Mouse (Mus musculus) adrenal gland, postnatal 25 days (tissue): ENCODE data around the gene Snrpa1. TPM values are rescaled to one million over a fixed set of nuclear protein-coding genes. Genes with fewer than 3 reads are reported as not detected.
"Not testable (repeated sequence)": the region's sequence is repeated elsewhere in the genome, so short reads cannot be mapped to it uniquely, and the experiment has no call there.

Source experiments
- DNase-seq: peaks from one replicate; pipeline ENCODE4 v3.0.0; 2021; ENCODE audit warnings: mixed read lengths
- long read RNA-seq: library from polyadenylated mRNA; stranded (forward); transcript quantifications from one replicate; pipeline ENCODE4 v2.0.0, GENCODE M21; 2021
- total RNA-seq: library from RNA; stranded (reverse); gene quantifications from 2 replicates; pipeline ENCODE4 v1.2.3, GENCODE M21; 2021

Gene Snrpa1
- 40.3 and 41.1 TPM in 2 replicates for total RNA-seq
- long read RNA-seq, transcript Snrpa1-206 (9 exons, 1,248 nt) = major isoform, 21 of 38 reads
- long read RNA-seq, partial matches to known transcripts = 2 of 38 reads
- long read RNA-seq, other reads (novel, unspliced or antisense) = 12 of 38 reads

DNA sequence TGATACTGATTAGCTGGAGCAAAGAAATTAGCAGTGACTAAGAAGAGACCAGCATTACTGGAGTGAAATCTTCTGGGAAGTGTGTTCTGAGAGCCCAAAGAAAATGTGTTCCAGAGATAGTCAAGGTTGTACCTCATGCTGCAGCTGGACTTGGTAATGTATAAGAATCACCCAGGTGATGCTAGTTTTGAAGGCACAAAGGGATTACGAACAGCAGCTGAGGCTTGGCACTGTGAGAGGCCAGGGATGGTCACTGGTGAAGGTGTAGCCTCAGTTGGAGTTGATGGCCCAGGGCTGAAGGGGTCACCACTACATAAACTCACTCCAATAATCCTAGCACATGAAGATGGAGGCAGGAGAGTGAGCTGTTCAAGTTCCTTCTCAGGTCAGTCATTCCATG is at the start of gene Snrpa1:
Gene Snrpa1, plus strand, starts transcription at position 301 of the 400 bp plus-strand sequence.
- no peak for DNase-seq

DNA sequence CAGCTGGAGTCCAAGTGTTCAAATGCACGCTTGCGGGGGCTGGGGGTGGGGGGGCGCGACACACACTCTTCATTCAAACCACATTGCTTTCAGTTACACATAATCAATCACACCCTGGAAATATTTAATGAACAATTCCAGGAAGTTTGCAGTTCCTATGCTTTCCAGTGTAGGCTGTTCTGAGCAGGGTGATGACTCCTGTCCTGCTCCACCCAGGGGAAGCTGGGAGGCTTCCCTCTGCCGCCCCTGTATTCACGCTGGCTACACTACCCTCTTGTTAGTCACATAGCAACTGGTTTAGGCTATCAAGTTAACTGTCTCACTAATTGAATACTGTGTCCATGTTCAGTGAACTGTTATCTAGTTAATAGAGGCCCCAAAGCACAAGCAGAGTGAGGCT is 48.3 kb upstream of the Snrpa1 start:
- no peak for DNase-seq

DNA sequence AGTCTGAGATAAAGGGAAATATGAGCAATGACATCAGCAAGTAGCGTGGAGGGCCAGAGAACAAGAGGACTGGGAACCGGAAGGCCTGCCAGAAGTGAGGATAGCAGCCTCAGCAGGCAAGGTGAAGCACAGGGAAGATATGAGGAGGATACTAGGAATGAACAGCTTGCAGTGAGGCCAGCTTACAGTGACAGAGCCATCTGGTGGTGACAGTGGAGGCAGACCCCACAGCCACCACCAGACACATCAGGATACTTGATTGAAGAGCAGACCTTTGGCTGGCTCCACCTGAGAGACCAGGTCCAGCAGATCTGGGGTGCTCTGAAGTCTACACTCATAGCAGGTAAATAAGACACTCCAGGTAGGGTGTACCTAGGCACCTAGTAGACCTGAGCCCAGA is 31.1 kb upstream of the Snrpa1 start:
- no peak for DNase-seq

DNA sequence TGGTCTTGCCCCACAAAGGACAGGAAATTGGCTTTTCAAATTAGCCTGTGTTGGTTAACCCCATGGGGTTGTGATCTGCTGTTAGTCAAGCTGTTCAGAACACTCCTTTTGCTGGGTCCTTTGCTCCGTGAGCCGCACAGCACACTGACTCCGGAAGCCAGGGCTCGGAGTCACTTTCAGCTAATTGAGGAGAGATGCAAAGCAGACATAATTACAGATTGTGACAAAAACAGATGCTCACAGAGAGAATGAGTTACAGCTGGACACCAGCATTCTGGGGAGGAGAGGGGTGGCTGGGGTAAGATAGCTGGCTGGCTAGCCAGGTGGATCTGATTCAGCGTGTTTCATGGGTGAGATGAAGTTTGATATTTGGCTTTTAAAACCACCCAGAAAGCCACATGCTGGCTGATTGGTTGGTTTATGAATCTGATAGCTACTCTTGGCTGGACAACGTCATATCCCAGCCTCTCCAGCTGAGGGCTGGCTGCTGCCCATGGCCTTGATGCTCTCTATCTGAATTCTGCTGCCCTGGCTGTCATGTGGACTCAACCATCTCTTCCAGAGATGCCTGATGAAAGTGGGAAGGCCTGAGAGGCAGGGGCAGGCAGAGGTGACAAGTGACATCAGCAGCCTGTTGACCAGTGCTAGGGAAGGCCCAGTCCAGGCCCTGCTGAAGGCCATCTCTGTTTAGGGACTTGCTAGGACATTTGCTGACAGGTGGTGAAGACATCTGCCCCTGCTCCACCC is 29.9 kb upstream of the Snrpa1 start:
- no peak for DNase-seq

DNA sequence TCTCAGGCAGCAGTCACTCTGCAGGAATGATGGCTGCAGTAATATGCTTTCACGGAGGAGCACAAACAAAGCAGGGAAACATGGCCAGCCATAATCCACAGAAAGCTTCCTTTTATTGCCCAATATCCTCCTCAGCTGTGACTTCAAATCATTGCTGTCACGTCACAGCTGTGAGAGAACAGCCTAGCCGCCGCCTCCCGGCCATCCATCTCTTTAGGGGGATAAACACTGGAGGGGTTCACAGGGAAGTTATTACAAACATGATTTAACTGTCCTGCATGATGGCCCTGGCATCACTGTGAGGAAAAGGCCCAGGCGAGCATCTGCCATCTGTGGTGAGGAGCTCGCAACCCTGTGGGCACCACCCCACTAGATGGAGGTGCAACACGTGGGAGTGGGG is 22.0 kb upstream of the Snrpa1 start:
- DNase-seq = no peak

- no peak for DNase-seq
Measured at GRCm38 (mm10) chr7:66038261-66038660, 20.5 kb upstream of the Snrpa1 start.

GRCm38 (mm10) chr7:66038730-66039129 is 20.1 kb upstream of the Snrpa1 start:
- DNase-seq = no peak

DNA sequence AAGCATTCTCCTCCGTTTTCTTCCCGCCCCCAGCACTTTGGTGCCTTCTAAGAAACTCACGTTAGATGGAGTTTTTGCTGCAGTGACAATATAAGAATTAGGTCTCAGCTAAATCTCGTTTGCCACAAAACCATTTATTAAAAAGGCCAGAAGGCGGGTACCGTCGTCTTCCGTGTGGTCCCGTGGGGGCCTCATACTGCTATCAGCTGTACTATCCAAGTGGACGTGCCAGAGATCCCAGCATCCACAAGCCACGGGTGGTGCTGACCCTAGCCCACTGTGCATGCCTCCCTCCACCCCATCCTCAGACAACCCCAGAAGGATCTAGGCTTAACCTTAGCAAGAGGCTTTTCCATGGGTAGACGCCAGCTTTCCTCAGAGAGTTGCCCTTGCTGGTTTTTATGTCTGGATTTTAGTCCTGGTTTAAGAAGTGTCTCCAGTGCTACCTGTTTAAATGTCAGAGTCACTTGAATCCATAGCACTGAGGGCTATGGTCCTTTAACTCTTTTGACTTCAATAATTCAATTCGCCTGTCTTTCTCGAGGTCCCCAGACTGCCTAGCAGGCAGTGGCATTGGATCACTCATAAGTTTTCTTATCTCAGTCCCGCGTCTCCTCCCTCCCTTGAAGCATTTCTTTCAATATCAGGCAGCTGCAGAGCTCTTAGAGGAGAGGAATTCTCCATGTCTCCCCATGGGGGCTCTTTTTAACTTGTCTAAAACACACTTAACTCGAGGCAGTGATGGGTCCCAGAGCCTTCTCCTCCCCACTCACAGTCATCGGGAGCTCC is 18.6 kb upstream of the Snrpa1 start:
- no peak for DNase-seq

- DNase-seq = no peak
Measured at GRCm38 (mm10) chr7:66043552-66044459, 15.0 kb upstream of the Snrpa1 start, which contains the start of gene Gm45213. Gene Gm45213, plus strand, starts transcription at chr7:66043602.

GRCm38 (mm10) chr7:66044617-66045016 is 14.2 kb upstream of the Snrpa1 start:
- DNase-seq = no peak

DNA sequence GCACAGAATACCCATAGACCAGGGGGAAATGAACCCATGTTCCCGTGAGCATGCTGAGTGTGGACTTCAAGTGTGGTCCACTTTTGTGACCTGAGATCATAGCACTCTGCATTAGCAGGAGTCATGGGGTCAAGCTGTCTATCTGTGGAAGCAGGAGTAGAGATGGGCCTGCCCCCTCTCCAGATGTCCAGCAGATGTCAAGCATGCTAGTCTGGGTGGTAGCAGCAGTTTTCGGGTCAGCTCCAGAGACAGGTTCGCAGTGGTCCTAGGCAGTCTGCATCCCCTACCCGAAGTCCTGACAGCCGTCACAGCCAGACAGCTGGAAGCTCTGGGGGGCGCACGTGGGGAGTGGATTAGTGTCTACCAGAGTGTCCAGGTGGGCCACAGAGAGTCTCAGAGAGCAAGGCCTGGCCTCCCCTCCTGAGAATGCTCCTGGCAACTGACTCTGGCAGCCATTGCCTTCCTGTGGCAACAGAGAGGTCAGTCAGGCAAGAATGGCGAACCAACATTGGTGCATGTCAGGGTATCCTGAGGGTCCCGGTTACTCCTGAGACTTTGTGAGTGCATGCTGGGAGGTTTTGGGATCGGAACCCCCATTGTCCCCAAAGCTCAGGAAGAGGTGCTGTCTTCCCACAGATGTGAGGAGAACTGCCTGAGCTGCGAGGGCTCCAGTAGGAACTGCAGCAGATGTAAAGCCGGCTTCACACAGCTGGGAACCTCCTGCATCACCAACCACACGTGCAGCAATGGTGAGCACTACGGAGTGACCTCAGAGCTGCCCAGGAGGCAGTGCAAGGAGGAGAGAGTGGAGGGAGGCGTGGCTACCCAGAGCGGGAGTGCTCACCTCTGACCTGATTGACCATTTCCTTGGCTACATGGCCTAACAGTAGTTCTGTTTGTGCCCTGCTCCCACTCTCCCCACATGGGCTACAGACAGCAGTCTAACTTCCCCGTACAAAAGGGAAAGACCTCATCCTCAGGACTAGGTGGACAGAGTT is 11.6 kb upstream of the Snrpa1 start:
- DNase-seq = no peak

GRCm38 (mm10) chr7:66047975-66048374 is 10.8 kb upstream of the Snrpa1 start:
- no peak for DNase-seq

DNA sequence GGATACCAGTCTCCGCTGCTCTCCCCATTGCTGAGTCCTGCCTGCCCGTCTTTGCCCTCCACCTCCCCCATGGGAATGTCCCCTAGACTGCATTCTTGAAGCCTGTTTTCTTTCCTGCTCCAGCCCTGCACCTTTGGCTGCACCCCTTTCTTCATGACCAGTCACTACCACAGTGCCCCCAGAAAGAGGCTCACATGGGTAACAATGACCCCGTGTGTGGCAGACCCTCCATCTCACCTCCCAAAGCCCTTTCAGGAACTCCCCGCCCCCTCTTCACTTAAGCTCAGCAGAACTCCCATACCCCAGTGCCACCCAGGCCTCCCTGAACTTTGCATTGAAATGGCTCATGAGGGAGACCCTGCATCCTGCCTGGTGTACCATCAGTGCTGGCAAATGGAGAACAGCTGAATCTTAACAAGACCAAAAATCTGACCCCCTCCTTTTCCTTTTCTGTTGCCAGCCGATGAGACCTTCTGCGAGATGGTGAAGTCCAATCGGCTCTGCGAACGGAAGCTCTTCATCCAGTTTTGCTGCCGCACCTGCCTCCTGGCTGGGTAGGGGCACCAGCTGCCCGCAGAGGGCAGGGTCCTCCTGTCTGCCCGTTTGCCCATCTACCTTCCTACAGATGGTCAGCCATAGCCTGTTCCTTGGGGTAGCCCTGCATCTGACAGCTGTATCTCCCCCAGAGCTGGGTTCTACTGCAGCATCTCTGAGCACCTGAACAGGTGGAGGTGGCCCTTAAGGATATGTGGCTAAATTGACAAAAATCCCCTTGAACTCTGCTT is 10.2 kb upstream of the Snrpa1 start:
- DNase-seq = no peak

GRCm38 (mm10) chr7:66053946-66054483 is 4.8 kb upstream of the Snrpa1 start:
- no peak for DNase-seq

DNA sequence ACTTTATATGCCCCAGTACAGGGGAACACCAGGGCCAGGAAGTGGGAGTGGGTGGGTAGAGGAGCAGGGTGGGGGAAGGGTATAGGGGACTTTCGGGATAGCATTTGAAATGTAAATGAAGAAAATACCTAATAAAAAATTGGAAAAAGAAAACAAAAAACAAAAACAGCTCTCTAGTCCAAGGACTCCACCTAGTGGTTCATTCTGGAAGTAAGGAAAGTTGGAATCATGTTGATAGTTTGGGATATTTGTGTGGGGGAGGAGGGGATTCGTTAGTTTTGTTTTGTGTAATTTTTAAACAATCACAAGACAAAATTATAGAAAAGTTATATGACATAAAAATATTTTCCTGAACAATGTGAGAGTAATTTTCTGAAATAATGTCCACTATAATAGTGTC is 3.4 kb upstream of the Snrpa1 start:
- not testable (repeated sequence) for DNase-seq

DNA sequence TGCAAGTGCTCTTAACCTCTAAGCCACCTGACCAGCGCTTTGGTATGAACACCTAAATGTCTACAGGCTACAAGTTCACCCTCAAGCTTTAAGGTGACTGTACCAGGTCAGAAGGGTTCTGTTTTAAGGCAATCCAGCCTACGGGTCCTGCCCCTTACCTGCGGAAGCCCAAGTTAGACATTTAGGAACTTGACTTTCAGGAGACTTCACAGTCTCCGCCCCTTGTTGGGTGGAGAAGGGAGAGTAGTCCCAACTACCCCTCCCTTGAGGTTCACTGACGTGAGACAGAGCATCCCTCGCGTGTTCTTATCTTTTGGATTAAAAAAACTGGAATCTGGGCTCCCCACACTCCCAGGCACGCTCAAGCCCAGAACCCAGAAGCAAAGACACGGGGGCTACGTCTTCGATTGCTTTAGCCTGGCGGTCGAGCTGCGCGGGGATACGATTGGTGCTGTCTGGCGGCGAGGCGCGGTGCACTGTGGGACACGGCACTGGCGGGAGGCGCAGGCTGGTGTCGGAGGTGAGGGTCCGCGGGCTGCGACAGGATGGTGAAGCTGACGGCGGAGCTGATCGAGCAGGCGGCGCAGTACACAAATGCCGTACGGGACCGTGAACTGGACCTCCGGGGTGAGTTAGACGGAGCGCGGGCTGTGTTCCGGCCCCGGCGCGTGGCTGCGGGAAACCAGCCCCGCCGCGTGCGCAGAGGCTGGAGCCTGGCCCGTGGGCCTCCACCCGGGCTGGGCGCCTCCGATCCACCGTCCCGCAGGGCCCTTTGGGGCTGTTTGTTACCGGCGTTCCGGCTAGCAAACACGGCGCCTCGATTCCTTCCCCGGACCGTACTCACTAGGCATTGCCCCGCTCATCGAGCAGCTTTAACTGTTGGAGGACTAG is 1.5 kb downstream of the Snrpa1 start:
- peak; percentile 89 for DNase-seq

DNA sequence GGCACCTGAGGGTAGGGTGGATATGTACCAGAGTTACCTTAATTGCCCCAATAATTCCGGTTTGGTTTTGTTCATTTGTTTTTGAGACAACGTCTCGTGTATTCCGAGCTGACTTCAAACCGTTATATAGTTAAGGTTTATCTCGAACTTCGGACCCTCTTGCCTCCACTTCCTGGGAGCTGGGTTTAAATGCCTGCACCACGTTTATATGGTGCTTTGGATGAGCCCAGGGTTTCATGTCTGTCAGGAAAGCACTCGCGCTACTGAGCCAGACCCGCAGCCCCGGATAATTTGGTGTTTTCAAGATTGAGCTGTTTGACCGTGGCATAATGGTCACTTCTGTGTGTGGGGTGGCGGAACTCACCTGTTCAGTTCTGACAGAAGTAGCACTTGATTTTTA is 2.3 kb downstream of the Snrpa1 start:
- no peak for DNase-seq

- no peak for DNase-seq
Measured at GRCm38 (mm10) chr7:66076411-66076810, 17.6 kb downstream of the Snrpa1 start.
